8 mouse cellular contexts compared by ENCODE assay signal in genomic region chr3:21936262-21936603, GRCm38 (mm10).
A peak's percentile ranks its signal among the peaks of the same experiment; 100 is the strongest.
DNase-seq lines count a peak whose midpoint lies in the region; ATAC-seq and TF ChIP-seq lines count a peak whose summit lies in the region.

No protein-coding gene starts in this region.

- H3K27ac ChIP-seq in lung, embryonic 14.5 days (ENCODE audit: low read depth), result peak overlapping the region; percentile 59
- H3K27ac ChIP-seq in embryonic facial prominence, embryonic 14.5 days (replicated peaks; ENCODE audit: low read depth, low read length), result peak overlapping the region; percentile 89; the same call in 1 of the 2 replicates
- H3K27ac ChIP-seq in limb, embryonic 12.5 days, result peak overlapping the region; percentile 80
- peak overlapping the region; percentile 85; the same call in 1 of the 2 replicates for H3K27ac ChIP-seq in neural tube, embryonic 14.5 days (ENCODE audit: low read depth, low read length)

- no peaks in the 10 kb centered on the region for H3K9me3 ChIP-seq in lung, embryonic 14.5 days (ENCODE audit: low read depth, low read length)
- H3K9me3 ChIP-seq in embryonic facial prominence, embryonic 14.5 days (ENCODE audit: control insufficient read depth, low read length), result no peaks in the 10 kb centered on the region
- no peaks in the 10 kb centered on the region for H3K9me3 ChIP-seq in limb, embryonic 12.5 days
- H3K9me3 ChIP-seq in neural tube, embryonic 14.5 days (ENCODE audit: control insufficient read depth, low read length), result no peaks in the 10 kb centered on the region

- ATAC-seq in lung, embryonic 14.5 days (ENCODE audit: insufficient read depth), result no peak
- no peak for ATAC-seq in embryonic facial prominence, embryonic 14.5 days (ENCODE audit: low read depth)
- ATAC-seq in limb, embryonic 12.5 days (ENCODE audit: insufficient number of reproducible peaks, insufficient read depth, low FRiP score, low TSS enrichment, low read depth), result no peak
- no peak; the same call in 1 of the 2 replicates for ATAC-seq in neural tube, embryonic 14.5 days (ENCODE audit: low read depth)

- H3K36me3 ChIP-seq in lung, embryonic 14.5 days (ENCODE audit: insufficient read depth), result no peaks in the 10 kb centered on the region
- H3K36me3 ChIP-seq in embryonic facial prominence, embryonic 14.5 days (ENCODE audit: control insufficient read depth, insufficient read depth, low read length), result no peaks in the 10 kb centered on the region
- no peaks in the 10 kb centered on the region for H3K36me3 ChIP-seq in limb, embryonic 12.5 days
- H3K36me3 ChIP-seq in neural tube, embryonic 14.5 days (ENCODE audit: control insufficient read depth, insufficient read depth, low read length), result no peaks in the 10 kb centered on the region

- 6% methylated on average over 8 of the region's 8 CpGs for WGBS in lung, embryonic 14.5 days
- 3% methylated on average over 8 of the region's 8 CpGs for WGBS in embryonic facial prominence, embryonic 14.5 days
- 6% methylated on average over 8 of the region's 8 CpGs for WGBS in limb, embryonic 12.5 days
- 8% methylated on average over 8 of the region's 8 CpGs for WGBS in neural tube, embryonic 14.5 days

- peak overlapping the region; percentile 62 for H3K4me2 ChIP-seq in lung, embryonic 14.5 days
- peak overlapping the region; percentile 62 for H3K4me2 ChIP-seq in embryonic facial prominence, embryonic 14.5 days (ENCODE audit: low read depth, low read length)
- H3K4me2 ChIP-seq in limb, embryonic 12.5 days, result peak overlapping the region; percentile 56
- H3K4me2 ChIP-seq in neural tube, embryonic 14.5 days (ENCODE audit: low read depth, low read length), result peak overlapping the region; percentile 48; the same call in 1 of the 2 replicates

- H3K4me3 ChIP-seq in lung, embryonic 14.5 days (ENCODE audit: low read depth, low read length), result peak overlapping the region; percentile 33; the same call in 1 of the 2 replicates
- peak overlapping the region; percentile 34 for H3K4me3 ChIP-seq in embryonic facial prominence, embryonic 14.5 days (ENCODE audit: low read depth, low read length)
- H3K4me3 ChIP-seq in limb, embryonic 12.5 days (replicated peaks), result peak overlapping the region; percentile 25
- no peak overlapping the region for H3K4me3 ChIP-seq in neural tube, embryonic 14.5 days (ENCODE audit: low read depth, low read length)

- peaks cover 18% of the 10 kb centered on the region; the same call in 1 of the 2 replicates for H3K4me1 ChIP-seq in lung, embryonic 14.5 days (ENCODE audit: insufficient read depth)
- peaks cover 37% of the 10 kb centered on the region for H3K4me1 ChIP-seq in embryonic facial prominence, embryonic 14.5 days (ENCODE audit: control insufficient read depth, insufficient read depth, low read length)
- H3K4me1 ChIP-seq in limb, embryonic 12.5 days (replicated peaks), result peaks cover 40% of the 10 kb centered on the region
- H3K4me1 ChIP-seq in neural tube, embryonic 14.5 days (ENCODE audit: control insufficient read depth, insufficient read depth, low read length), result peaks cover 23% of the 10 kb centered on the region

- no peak for DNase-seq in lung, embryonic 14.5 days
- no peak for DNase-seq in lung, adult 18-20 months
- no peak for DNase-seq in embryonic facial prominence, embryonic 14.5 days (ENCODE audit: low spot score)
- no peak for DNase-seq in cerebellum, adult 11-12 months
- no peak for DNase-seq in frontal cortex, postnatal 14 days (ENCODE audit: low spot score in 2 of 2)
- DNase-seq in cerebellum, postnatal 4 days (ENCODE audit: low spot score in 2 of 2), result no peak

- H3K27me3 ChIP-seq in lung, embryonic 14.5 days (ENCODE audit: insufficient read depth, low read length), result no peaks in the 10 kb centered on the region
- H3K27me3 ChIP-seq in embryonic facial prominence, embryonic 14.5 days (replicated peaks; ENCODE audit: control insufficient read depth, insufficient read depth, low read length), result no peaks in the 10 kb centered on the region
- no peaks in the 10 kb centered on the region for H3K27me3 ChIP-seq in limb, embryonic 12.5 days
- no peaks in the 10 kb centered on the region for H3K27me3 ChIP-seq in neural tube, embryonic 14.5 days (ENCODE audit: control insufficient read depth, insufficient read depth, low read length)

- H3K9ac ChIP-seq in lung, embryonic 14.5 days, result no peak overlapping the region; the same call in 1 of the 2 replicates
- peak overlapping the region; percentile 47; the same call in 1 of the 2 replicates for H3K9ac ChIP-seq in embryonic facial prominence, embryonic 14.5 days (ENCODE audit: low read depth, low read length)
- no peak overlapping the region; the same call in 1 of the 2 replicates for H3K9ac ChIP-seq in limb, embryonic 12.5 days (replicated peaks)
- H3K9ac ChIP-seq in neural tube, embryonic 14.5 days (replicated peaks; ENCODE audit: low read depth, low read length), result no peak overlapping the region

- TF ChIP-seq CTCF in lung, embryonic 14.5 days (IDR thresholded peaks at IDR 0.05; ENCODE audit: low read depth), result 0 out of 2 replicates have a peak, but pooled peaks have one; percentile 6
